Mouse (Mus musculus) stomach, postnatal 0 days (tissue): ENCODE measurements around the gene Tbc1d14.

Experiments
- CTCF ChIP-seq: IDR thresholded peaks from 2 replicates; pipeline ENCODE4 v1.5.1; 2016; ENCODE audit warnings: antibody characterized with exemption, low read depth, mild to moderate bottlenecking, moderate library complexity
- EP300 ChIP-seq: optimal IDR thresholded peaks from 2 replicates; pipeline ENCODE3; 2016; ENCODE audit warnings: antibody characterized with exemption

GRCm38 (mm10) chr5:36449710-36450358 lies 143.2 kb downstream of the Tbc1d14 start:
- TF ChIP-seq CTCF (no peak), EP300 (no peak)
